Mouse (Mus musculus) left cerebral cortex, adult 11 months (tissue): Measurements from ENCODE around the gene Gimap4.

Experiments
- DNase-seq: peaks from one replicate; pipeline ENCODE4 v3.0.0; 2022; ENCODE audit warnings: low spot score

Gene Gimap4

DNA sequence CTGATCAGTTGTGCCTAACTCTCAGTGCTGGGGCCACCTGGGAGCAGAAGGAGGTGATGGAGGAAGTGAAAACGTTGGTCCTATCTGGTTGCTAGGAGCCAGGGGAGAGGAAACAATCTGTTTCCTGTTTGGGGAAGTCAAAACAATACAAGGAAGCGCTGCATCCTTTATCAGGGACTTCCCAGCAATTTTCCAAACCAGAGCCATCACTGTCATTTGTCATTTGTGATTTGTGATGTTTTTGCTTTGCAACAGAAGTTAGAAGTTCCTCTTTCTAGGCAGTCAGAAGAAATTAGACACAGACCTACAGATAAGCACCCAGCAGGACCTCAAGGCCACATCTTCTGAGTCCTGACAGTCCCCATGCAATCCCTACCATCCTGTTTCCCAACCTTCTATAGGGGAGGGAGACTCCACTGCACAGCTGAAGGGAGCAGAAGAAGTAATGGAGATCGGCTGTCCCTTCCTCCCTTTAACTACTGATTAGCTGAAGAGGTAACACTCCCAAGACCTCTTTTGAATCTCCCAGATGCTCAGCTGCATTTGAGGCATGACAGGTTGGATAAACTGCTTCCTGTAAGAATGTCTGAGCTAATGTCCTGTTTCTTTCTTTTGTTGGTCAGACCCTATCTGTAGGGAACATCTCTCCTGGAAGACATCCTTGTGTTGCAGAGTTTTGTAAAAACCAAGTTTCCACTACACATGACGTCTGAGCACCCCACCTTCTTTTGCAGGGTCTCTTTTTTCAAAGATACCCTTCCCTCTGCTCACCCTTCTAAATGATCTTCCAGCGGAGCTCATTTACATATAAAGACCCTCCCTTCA, 16.1 kb downstream of the Gimap4 start:
- DNase-seq, result no peak

DNA sequence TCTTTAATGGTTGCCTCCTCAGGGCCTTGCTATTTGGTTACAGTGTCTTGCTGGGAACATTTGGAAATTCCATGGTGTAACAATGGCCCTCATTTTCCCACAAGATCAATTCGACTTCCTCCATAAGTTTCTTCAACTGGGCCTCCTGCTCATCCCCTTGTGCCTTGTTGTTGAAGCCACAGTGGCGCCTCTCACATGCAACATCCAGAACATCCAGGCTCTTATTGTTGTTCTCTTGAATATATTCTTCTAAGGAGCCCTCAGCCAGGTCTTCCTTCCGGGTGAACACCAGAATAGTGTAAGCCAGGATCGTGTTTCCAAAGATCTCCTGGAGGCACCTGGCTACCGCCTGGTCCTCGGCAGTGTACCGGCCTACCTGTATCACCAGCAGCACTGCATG, 17.8 kb downstream of the Gimap4 start:
- no peak for DNase-seq

DNA sequence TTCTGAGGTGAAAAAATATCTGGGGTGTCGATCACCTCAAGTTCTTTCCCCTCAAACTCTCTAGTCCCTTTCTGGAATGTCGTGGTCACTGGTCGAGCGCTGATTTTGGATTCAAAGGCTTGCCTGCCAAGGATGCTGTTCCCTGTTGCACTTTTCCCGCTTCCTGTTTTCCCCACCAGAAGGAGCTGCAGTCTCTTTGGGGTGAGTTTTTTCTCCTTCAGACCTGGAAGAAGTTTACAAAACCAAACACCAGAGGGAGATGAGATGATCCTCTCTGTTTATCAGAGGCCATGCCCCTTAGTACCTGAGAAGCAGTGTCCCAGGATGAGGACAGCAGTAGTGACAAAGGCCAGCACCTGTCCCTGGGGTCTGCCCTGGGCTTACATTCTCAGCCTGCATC, 18.3 kb downstream of the Gimap4 start:
- no peak for DNase-seq

DNA sequence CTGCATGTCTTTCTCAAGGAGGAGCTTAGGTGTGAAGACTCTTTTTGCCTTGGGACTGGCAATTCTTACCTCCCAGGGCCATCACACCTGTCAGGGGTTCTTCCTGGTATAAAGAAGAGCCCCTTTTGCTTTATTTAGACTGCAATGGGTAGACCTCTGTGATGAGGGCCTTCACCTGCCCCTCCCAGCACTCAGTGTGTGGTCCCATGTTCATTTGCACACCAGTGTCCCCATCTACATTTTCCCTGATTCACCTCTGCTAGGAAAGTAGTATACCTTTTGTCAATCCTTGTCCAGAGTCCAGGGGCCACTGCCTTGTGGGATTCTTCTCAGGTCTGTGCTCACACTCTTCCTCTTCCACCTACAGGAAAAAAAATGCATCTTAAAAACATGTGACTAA, 19.8 kb downstream of the Gimap4 start:
- no peak for DNase-seq

DNA sequence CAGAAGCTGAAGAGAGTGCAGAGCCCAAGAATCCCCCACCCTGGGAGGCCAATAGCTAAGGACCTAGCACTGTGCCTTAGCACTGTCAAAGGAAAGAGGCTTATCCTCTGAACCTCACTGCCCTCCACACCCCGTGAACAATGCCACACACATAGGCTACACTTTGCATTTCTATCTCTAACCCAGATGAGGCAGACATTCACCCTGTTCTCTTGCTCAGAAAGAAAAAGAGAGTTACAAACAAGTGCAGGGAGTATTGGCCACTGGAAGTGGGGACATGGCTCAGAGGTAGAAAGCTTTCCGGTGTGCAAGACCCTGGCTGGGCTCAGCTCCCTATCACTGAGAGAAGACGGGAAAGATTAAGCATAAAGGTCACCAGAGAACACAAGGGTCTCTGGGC, 21.8 kb downstream of the Gimap4 start:
- no peak for DNase-seq

DNA sequence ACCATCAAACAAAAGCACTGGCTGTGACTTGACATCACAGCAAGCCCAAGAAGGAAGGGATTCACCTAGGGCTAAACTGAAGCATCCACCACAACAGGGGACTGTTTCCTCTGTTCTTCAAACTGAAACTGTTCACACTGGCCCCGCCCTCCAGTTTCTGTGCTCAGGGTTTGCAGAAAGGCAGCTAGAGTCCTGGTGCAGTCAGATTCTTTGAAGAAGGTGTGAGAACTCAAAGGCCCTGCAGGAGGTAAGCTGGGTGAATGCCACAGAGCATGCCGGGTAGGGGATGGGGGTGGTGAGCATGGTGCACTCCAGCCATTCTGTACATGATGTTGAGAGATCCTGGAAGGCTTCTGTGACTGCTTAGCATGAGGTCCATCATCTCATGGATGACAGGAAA, 34.1 kb downstream of the Gimap4 start, which contains the start of the genes Gm28053 and Gimap7:
TSS of gene Gm28053 (plus strand) at position 153 of the 400 bp plus-strand sequence.
TSS of gene Gimap7 (plus strand) at position 167 of the 400 bp plus-strand sequence.
- DNase-seq, result no peak

DNA sequence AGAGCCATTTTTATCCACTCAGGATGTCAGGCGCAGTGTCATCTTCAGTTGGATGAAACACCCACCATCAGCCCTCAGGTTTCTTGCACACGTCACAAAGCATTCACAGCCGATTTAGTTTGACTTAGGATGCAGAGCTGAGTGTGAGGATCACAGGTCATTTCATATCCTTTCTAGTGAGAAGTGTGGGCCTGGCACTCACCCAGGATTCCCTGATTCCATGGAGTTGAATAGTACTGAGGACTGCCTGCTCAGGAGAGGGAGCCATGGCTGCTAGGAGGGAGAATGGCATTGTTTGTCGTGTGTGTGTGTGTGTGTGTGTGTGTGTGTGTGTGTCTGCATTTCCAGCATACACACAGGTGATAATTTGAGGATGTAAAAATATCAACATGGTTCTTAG, 36.0 kb downstream of the Gimap4 start:
- no peak for DNase-seq

DNA sequence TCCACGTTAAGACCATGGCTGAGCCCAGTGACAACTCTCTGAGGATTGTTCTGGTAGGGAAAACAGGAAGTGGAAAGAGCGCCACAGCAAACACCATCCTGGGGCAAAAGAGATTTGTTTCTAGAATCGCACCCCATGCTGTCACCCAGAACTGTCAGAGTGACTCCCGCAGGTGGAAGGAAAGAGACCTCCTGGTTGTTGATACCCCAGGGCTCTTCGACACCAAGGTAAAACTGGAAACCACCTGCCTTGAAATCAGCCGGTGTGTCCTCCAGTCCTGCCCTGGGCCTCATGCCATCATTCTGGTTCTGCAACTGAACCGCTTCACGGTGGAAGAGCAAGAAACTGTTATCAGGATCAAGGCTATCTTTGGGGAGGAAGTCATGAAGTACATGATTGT, 39.1 kb downstream of the Gimap4 start:
- DNase-seq, result no peak

DNA sequence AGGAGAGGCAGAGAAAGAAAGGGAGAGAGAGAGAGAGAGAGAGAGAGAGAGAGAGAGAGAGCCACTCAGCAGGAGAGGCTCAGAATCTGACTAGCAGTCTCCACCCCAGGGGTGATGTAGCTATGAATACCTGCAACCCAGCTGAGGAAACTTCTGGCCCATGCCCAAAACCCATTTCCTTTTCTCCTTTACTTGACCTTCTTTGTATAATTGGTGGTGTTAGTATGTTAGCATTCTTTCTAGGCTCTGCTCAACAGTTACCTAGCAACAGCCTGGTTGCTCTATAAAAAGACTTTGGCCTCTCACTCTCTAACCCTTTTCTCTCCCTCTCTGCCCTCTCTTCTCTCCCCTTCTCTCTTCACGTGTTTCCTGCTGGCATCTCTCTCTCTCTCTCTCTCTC, 41.1 kb downstream of the Gimap4 start:
- no peak for DNase-seq

DNA sequence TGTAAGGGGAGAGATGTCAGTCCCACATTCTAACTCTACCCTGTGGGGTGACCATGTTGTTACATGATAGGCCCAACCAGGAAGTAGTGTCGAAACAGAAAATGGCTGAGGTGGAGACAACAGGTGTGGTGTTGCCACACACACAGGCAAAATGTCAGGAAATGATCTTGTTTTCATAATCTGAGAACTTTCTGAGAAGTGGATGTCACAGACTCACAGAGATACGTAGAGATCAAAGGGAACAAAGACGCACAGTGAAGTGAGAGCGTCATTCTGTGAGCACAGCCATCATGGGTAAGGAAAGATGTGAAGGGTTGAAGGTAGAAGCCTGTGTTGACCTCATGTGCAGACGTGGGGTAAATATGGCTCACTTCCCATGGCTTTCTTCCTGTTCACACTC, 43.4 kb downstream of the Gimap4 start:
- no peak for DNase-seq

DNA sequence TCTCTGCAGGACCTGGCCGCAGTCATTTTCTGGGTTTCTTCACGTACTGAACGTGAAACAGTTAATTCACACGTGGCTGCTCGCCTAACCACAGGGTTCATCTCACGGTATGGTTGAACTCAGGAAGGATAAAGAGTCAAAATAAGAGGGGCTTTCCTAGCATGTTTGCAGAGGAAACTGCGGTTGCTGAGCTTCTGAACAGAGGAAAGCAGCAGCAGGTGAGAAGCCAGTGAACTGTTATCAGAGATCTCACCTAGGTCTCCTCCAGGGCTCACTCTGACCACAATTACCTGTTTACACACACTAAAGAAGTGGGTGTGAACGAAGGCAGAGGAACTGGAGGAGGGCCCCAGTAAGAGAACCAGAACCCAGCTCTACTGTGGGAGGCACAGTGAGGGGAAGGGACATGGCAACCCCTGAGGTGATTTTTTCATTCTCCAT, 48.5 kb downstream of the Gimap4 start:
- no peak for DNase-seq

DNA sequence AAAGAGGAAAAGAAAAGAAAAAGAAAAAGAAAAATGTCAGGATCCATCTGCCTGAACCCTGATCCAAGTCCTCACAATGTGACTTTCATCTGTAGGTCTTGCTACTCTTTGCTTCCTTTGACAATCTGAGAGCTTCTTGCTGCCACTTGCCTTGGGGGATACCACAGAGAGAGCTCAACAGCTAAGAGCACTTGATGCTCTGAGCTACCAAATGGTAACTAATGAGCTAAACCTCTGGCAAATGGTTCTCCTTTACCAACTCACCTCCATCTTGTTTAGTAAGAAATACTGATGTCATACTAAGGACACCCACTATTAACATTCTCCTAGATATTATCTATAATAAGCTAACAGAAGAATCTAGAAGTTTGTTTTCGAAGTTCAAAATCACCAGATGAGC, 49.3 kb downstream of the Gimap4 start:
- no peak for DNase-seq

DNA sequence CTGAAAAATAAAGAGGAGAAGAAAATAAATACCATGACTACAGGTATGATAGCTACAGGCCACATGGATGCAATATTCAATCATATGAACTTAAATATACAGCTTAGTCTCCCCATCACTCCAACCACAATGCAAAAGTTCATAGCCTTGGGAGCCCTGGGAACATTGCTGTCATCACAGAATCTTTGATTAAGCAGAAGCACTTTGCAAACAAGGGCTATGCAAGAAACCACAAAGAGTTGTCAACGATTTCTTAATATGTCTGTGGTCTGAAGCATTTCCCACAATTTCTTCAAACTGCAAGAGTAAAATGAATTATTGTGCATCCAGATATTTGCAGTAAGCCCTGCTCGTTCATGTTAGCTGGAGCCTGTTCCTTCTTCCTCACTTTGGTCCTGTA, 52.7 kb downstream of the Gimap4 start:
- DNase-seq, result no peak

DNA sequence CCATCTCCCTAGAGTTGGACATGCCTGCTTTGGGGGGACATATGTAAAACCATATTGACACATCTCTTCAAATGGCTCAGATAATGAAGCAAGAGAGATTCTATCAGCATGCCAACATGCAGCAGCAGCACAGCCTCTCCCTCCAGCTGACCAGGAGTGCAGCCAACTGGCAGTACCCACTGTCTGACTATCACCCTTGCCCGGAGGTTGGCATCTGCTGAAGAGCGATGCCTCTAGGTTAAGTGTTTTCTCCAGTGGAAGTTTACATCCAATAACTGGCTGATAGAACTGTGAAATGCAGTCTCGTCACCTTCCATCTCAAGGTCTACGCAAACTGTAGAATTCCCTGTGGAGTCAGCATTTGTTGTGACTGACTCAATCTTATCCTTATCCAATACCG, 53.3 kb downstream of the Gimap4 start:
- no peak for DNase-seq

DNA sequence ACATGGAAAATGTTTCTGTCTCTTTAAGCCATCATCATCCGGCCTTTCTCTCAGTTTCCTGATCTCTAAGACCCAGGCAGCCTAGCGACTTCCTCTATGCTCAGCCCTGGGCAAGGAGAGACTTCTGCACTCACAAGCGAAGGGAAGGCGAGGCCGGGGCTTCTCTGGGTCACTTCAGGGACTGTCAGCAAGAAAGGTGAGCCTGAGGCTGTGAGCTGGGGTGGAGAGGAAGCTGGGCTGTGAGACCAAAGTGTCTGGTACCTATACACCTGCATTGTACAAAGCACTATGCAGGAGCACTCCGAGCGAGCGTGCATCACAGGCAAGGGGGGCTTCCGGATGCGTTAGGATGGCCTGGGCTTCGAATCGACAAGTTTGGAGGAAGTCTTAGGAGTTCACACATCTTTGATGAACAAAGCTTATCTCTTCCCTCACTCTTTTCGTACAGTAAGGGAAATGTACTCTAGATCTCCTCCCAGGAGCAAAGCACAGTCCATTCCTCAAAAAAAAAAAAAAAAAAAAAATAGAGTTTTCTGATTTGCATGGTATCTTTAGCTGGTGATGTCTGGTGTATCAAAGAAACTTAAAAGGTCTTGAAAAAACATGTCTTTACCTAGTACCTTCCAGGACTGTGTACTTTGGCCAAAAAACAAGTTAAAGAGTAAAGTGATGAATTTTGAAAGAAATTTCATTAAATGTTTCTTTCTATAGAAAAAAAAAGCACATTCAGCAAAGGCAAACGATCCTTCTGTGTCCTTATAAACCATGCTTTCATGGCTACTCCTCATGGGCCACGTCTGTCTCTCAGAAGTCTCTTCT, 54.8 kb downstream of the Gimap4 start, which contains the start of gene Gimap1:
TSS of gene Gimap1 (plus strand) at position 94 of the 819 bp plus-strand sequence.
- DNase-seq, result no peak

DNA sequence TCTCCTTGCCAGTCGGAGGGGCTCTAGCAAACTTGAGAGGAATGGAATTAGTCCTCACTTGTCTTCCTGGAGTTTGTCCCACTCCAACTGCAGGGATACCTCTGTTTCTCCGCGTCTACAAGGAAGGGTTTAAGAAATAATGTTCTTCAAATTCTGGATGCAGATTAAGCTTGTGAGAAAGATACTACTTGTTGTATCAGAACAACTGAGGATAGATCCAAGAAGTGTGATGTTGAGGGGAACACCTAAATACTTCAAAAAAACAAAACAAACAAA, 55.4 kb downstream of the Gimap4 start:
- DNase-seq, result no peak

DNA sequence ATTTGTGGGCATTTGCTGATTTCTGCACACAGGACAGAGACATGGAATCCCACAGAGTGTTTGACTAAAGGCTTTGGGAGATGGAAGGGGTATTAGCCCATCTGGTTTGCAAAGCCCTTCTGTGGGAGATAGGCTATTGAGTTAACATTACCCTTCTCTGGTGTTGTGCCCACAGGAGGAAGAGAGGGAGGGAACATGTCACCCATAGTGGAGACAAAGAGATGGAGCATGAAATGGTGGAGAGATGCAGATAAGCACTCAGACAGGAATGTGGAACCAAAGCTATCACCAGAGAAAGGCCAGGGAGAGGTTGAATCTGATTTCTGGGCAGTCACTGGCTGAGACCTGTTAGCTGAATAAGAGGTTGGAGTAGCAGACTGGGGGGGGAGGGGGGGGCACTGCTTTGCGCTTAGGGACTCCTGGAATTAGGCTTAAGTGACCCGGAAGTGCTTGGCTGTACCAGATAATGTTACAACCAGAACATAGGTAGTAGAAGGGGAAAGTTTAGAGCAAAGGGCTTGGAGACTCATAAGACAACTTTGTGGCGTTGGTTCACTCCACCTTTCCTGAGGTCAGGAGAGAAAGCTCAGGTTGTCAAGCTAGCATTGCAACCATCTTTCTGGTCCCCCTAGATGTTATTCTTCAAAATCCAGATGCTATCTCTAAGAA, 56.3 kb downstream of the Gimap4 start:
- no peak for DNase-seq

DNA sequence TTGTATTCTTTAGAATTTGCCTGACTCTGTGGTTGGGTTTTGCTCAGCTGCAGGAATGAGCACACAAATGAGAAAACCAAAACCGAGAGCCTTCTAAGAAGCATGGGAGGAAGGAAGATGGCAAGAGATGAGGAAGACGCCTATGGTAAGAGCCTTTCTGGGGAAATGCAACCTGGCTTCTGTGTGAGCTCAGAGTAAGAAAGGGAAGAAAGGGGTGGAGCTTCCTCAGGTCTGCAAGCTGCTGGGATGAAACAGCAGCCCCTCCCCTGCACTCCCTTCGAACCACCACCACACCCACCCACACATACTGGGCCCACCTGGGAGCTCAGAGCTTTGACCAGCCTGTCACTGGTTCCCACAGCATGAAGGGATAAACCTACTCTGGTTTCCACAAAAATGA, 56.9 kb downstream of the Gimap4 start:
- no peak for DNase-seq
